Mouse (Mus musculus) embryo, embryonic 11.5 days (tissue): ENCODE measurements at regions not wholly inside any gene's neighbourhood (a gene's known extent, or its start where the extent isn't known, plus 50 kb on each side); places are given as distances from the start of the nearest gene placed in this dataset.

Experiments
- DNase-seq: peaks from one replicate; pipeline ENCODE4 v3.0.0-alpha.2; 2012; ENCODE audit warnings: low read depth, low spot score

DNA sequence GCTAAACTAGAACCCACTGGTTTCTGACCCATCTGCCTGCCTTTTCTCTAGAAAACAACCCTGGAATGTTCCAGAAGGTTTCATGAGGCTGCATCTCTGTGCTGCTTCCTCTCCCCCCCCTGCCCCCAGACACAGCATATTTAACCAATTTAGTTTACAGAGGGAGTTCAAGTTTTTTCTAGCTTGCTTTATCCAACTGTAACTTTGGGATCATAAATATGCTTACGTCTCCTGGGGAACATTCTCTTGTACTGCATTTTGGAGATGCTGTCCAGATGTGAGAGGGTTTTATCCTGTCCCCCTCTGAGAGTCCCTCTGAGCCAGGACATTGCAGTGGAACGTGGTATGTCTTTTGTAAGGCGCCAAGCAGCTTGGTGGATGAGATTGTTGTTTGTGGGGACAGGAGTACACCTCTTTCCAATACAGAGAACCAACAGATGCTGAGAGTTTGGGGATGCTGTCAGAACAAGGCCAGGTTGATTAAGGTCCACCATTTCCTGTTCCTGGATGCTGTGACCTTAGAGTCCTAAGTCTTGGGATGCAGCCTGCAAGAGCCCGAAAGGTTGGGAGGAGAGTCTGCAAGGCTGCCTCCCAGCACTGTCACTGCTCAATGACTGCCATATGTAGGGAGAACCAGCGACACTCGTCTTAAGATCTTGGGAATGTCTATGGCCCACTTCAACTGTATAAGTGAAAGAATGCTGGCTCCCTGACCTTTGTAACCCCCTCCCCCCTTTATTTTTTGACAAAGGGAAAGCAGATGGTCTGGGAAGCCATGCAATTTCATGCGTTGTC, 51.4 kb upstream of the Tut7 start:
- DNase-seq, result no peak
